Mouse (Mus musculus) neural tube, postnatal 0 days (tissue): ENCODE data around the gene Gm10053. TPM values are rescaled to one million over a fixed set of nuclear protein-coding genes. Genes with fewer than 3 reads are reported as not detected.

ENCODE experiments used
- polyA plus RNA-seq: library from polyadenylated mRNA; unstranded; fragments of >200 nt; fragmentation: Nextera tagmentation; extraction: Ambion mirVana; gene quantifications from 2 replicates; pipeline ENCODE4 v1.2.1, GENCODE M21; 2015

Gene Gm10053
- polyA plus RNA-seq: 387 and 438 TPM in 2 replicates

GRCm38 (mm10) chr19:24875129-24875870 is at the start of gene Gm10053:
Gm10053 (plus strand) TSS chr19:24875686.

GRCm38 (mm10) chr19:24861612-24862451 is 13.7 kb upstream of the Gm10053 start, which contains the start of gene Pgm5:
Pgm5 (minus strand) TSS chr19:24861855.

DNA sequence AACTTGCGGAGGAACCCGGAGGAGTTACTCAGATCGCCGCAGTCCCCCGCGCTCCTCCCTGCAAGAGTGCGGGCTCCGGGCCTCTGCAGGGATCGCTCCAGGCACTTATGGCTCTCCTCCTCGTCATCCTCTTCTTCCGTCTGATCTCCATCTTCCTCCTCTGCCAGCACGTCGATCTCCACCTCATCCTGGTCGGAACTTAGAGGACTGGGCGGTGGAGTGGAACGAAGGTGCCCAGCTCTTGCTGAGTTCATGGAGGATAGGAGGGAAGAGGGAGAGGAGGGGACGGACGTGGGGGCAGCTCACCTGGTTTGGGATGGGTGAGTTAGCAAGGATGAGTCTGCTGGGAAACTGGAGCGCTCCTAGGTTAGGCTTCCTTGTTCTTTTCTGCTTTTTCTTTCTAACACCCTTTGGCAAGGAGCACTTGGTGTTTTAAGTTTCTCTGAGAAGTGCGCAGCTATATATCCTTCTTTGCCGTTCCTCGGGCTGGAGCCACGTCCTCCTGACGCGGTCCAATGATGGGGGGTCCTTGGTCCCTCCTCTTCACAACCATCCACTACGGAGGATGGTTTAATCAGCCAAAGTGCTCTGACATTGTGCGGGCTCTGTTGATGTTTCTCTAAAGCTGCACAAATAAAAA is 25.2 kb downstream of the Gm10053 start, which contains the start of gene Foxd4:
Gene Foxd4 (minus strand): TSS at position 617 of the 640 bp plus-strand sequence.

Other genes starting within 250 kb of the Gm10053 start
- gene Tmem252, start 201.7 kb upstream of the Gm10053 start, polyA plus RNA-seq: 2.8 and 2.9 TPM in 2 replicates
- 2.1 TPM in 2 replicates for gene Pgm5, start 13.8 kb upstream of the Gm10053 start, polyA plus RNA-seq
- not detected in 2 replicates for gene Foxd4, start 25.5 kb downstream of the Gm10053 start, polyA plus RNA-seq
- gene Cbwd1, start 85.9 kb downstream of the Gm10053 start, polyA plus RNA-seq: 10.5 and 12.0 TPM in 2 replicates
- gene Dock8, start 123.8 kb downstream of the Gm10053 start, polyA plus RNA-seq: 1.3 and 2.1 TPM in 2 replicates